Mouse (Mus musculus) erythroblast, embryonic 14.5 days (primary cell): Measurements from ENCODE around the gene Gpr137.

Source experiments
- GATA1 ChIP-seq: IDR thresholded peaks from 2 replicates; pipeline ENCODE4 v1.6.1; 2012; ENCODE audit warnings: low read length, inconsistent platforms, mixed read lengths
- TAL1 ChIP-seq: IDR thresholded peaks from 3 replicates; pipeline ENCODE4 v1.6.1; 2012; ENCODE audit warnings: low read length, inconsistent platforms, mixed read lengths

- TF ChIP-seq GATA1 = no peak
- no peak for TF ChIP-seq TAL1
Measured at GRCm38 (mm10) chr19:6913036-6913435, 29.2 kb downstream of the Gpr137 start.
